Mouse (Mus musculus) right cerebral cortex, postnatal 4 days (tissue): ENCODE data around the gene Gm6034.
"Not testable (repeated sequence)": the region's sequence is repeated elsewhere in the genome, so short reads cannot be mapped to it uniquely, and the experiment has no call there.

Experiments used
- DNase-seq: peaks from one replicate; pipeline ENCODE4 v3.0.0-alpha.2; 2022

Gm6034 gene

GRCm38 (mm10) chr17:36023710-36024654, 18.8 kb upstream of the Gm6034 start:
- no peak for DNase-seq

GRCm38 (mm10) chr17:36025197-36025596, 17.6 kb upstream of the Gm6034 start:
- no peak for DNase-seq

GRCm38 (mm10) chr17:36025901-36026300, 16.9 kb upstream of the Gm6034 start:
- DNase-seq, result no peak

- no peak for DNase-seq
Measured at GRCm38 (mm10) chr17:36027663-36028062, 15.1 kb upstream of the Gm6034 start.

GRCm38 (mm10) chr17:36028879-36029619, 13.7 kb upstream of the Gm6034 start:
- no peak for DNase-seq

- DNase-seq, result not testable (repeated sequence)
Measured at GRCm38 (mm10) chr17:36030046-36030702, 12.6 kb upstream of the Gm6034 start.

- peak; percentile 9 for DNase-seq
Measured at GRCm38 (mm10) chr17:36030703-36031582, 11.8 kb upstream of the Gm6034 start.

- DNase-seq, result peak; percentile 31
Measured at GRCm38 (mm10) chr17:36031583-36032331, 11.0 kb upstream of the Gm6034 start.

GRCm38 (mm10) chr17:36032351-36032875, 10.3 kb upstream of the Gm6034 start, which contains the start of gene H2-T23:
Gene H2-T23 (minus strand): TSS chr17:36032855.
- DNase-seq, result not testable (repeated sequence)

- not testable (repeated sequence) for DNase-seq
Measured at GRCm38 (mm10) chr17:36034524-36034923, 8.2 kb upstream of the Gm6034 start.

GRCm38 (mm10) chr17:36035010-36035638, 7.6 kb upstream of the Gm6034 start:
- DNase-seq, result peak; percentile 39

- not testable (repeated sequence) for DNase-seq
Measured at GRCm38 (mm10) chr17:36036126-36036525, 6.6 kb upstream of the Gm6034 start.

GRCm38 (mm10) chr17:36040604-36041003, 2.2 kb upstream of the Gm6034 start:
- not testable (repeated sequence) for DNase-seq

GRCm38 (mm10) chr17:36042055-36042454, 706 bp upstream of the Gm6034 start:
- not testable (repeated sequence) for DNase-seq

- DNase-seq, result no peak
Measured at GRCm38 (mm10) chr17:36043286-36043685, 525 bp downstream of the Gm6034 start.

GRCm38 (mm10) chr17:36057927-36058326, 15.2 kb downstream of the Gm6034 start:
- DNase-seq, result not testable (repeated sequence)

- not testable (repeated sequence) for DNase-seq
Measured at GRCm38 (mm10) chr17:36058362-36058761, 15.6 kb downstream of the Gm6034 start, which contains the start of gene Gm11127. Gene Gm11127 (minus strand): TSS chr17:36058371.

GRCm38 (mm10) chr17:36060829-36061228, 18.1 kb downstream of the Gm6034 start:
- peak; percentile 98 for DNase-seq

GRCm38 (mm10) chr17:36081901-36082300, 39.1 kb downstream of the Gm6034 start:
- DNase-seq, result not testable (repeated sequence)
